In genomic region chr7:37910161-37910560, GRCm38 (mm10) we compare ENCODE assay signal across 22 mouse cellular contexts.
A peak's percentile ranks its signal among the peaks of the same experiment; 100 is the strongest.
DNase-seq lines count a peak whose midpoint lies in the region; ATAC-seq and TF ChIP-seq lines count a peak whose summit lies in the region.
"Had no signal": no experiment of that assay in that cellular context is flagged by ENCODE, and none has a peak within 500 bp of the region (broad histone marks: within the 10 kb centered on the region; RNA-seq: fewer than 3 reads in every experiment).

No protein-coding gene starts in this region.

- no peak for TF ChIP-seq CTCF in cerebellum, adult 2 months (IDR thresholded peaks at IDR 0.05; ENCODE audit: borderline replicate concordance, insufficient read depth, low read depth, low read length)
- TF ChIP-seq CTCF in olfactory bulb, adult 2 months (IDR thresholded peaks at IDR 0.05; ENCODE audit: insufficient read depth, low read depth, low read length): peak; percentile 9; the same call in 1 of the 2 replicates

- no peaks in the 10 kb centered on the region for H3K27me3 ChIP-seq in cerebellum, adult 2 months (ENCODE audit: control insufficient read depth, insufficient read depth, low read length)
- no peaks in the 10 kb centered on the region for H3K27me3 ChIP-seq in hindbrain, embryonic 15.5 days
- H3K27me3 ChIP-seq in hindbrain, embryonic 10.5 days (ENCODE audit: insufficient read depth, poor library complexity, severe bottlenecking): no peaks in the 10 kb centered on the region
- H3K27me3 ChIP-seq in midbrain, embryonic 10.5 days (ENCODE audit: low read depth, poor library complexity, severe bottlenecking): no peaks in the 10 kb centered on the region
- no peaks in the 10 kb centered on the region for H3K27me3 ChIP-seq in midbrain, embryonic 16.5 days (ENCODE audit: control insufficient read depth, insufficient read depth, low read depth, low read length)
- H3K27me3 ChIP-seq: embryonic facial prominence, embryonic 15.5 days; forebrain, embryonic 15.5 days; hindbrain, embryonic 13.5 days had no signal

- H3K9me3 ChIP-seq in hindbrain, embryonic 15.5 days: no peaks in the 10 kb centered on the region
- no peaks in the 10 kb centered on the region for H3K9me3 ChIP-seq in hindbrain, embryonic 10.5 days
- H3K9me3 ChIP-seq in midbrain, embryonic 10.5 days (replicated peaks): no peaks in the 10 kb centered on the region
- H3K9me3 ChIP-seq in midbrain, embryonic 16.5 days (replicated peaks; ENCODE audit: control insufficient read depth, low read length, poor library complexity, severe bottlenecking): no peaks in the 10 kb centered on the region
- H3K9me3 ChIP-seq: forebrain, embryonic 15.5 days; hindbrain, embryonic 13.5 days had no signal

- DNase-seq in cerebellum, postnatal 25 days: peak; percentile 17 to 46
- DNase-seq in cerebellum, adult 2 months: no peak
- no peak for DNase-seq in hindbrain, embryonic 10.5 days (ENCODE audit: low spot score)
- no peak for DNase-seq in midbrain, embryonic 10.5 days (ENCODE audit: low spot score)
- DNase-seq: adrenal gland, postnatal 14 days; cerebellum, adult 9-10 months; embryo, embryonic 11 days; gastrocnemius, adult 2 months; gastrocnemius, postnatal 25 days; heart, postnatal 14 days; kidney, adult 8-10 months had no signal

- H3K4me2 ChIP-seq in hindbrain, embryonic 15.5 days: no peak overlapping the region
- no peak overlapping the region for H3K4me2 ChIP-seq in midbrain, embryonic 16.5 days (ENCODE audit: low read length)
- H3K4me2 ChIP-seq: embryonic facial prominence, embryonic 15.5 days; forebrain, embryonic 15.5 days; hindbrain, embryonic 13.5 days had no signal

- H3K36me3 ChIP-seq in hindbrain, embryonic 15.5 days: no peaks in the 10 kb centered on the region
- H3K36me3 ChIP-seq in hindbrain, embryonic 10.5 days: no peaks in the 10 kb centered on the region
- H3K36me3 ChIP-seq in midbrain, embryonic 10.5 days: no peaks in the 10 kb centered on the region
- no peaks in the 10 kb centered on the region for H3K36me3 ChIP-seq in midbrain, embryonic 16.5 days (ENCODE audit: control insufficient read depth, insufficient read depth, low read length)
- H3K36me3 ChIP-seq: embryonic facial prominence, embryonic 15.5 days; forebrain, embryonic 15.5 days; hindbrain, embryonic 13.5 days had no signal

- peaks cover 7% of the 10 kb centered on the region for H3K4me1 ChIP-seq in cerebellum, adult 2 months (ENCODE audit: control insufficient read depth, insufficient read depth, low read length)
- H3K4me1 ChIP-seq in hindbrain, embryonic 15.5 days (replicated peaks): peaks cover 15% of the 10 kb centered on the region; the same call in 1 of the 2 replicates
- H3K4me1 ChIP-seq in hindbrain, embryonic 10.5 days (replicated peaks): peaks cover 26% of the 10 kb centered on the region
- H3K4me1 ChIP-seq in midbrain, embryonic 10.5 days: peaks cover 23% of the 10 kb centered on the region
- H3K4me1 ChIP-seq in midbrain, embryonic 16.5 days (ENCODE audit: control insufficient read depth, insufficient read depth, low read length): no peaks in the 10 kb centered on the region
- peaks cover 2% of the 10 kb centered on the region; the same call in 1 of the 2 replicates for H3K4me1 ChIP-seq in olfactory bulb, adult 2 months (ENCODE audit: control insufficient read depth, insufficient read depth, low read length)
- H3K4me1 ChIP-seq: embryonic facial prominence, embryonic 15.5 days had no signal

- ATAC-seq in hindbrain, embryonic 15.5 days (ENCODE audit: low FRiP score, low read depth): 0 out of 2 replicates have a peak, but pooled peaks have one; percentile 27
- ATAC-seq in midbrain, embryonic 16.5 days: no peak
- ATAC-seq: activated CD4-positive, CD25-positive, alpha-beta regulatory T cell, adult 4 months; forebrain, embryonic 15.5 days; inflammation-experienced regulatory T-cells, adult 6 months; intestine, postnatal 0 days; Patski had no signal

- no peak overlapping the region for H3K27ac ChIP-seq in cerebellum, adult 2 months (ENCODE audit: insufficient read depth, low read length)
- H3K27ac ChIP-seq in hindbrain, embryonic 15.5 days (replicated peaks): no peak overlapping the region
- no peak overlapping the region for H3K27ac ChIP-seq in hindbrain, embryonic 10.5 days
- peak overlapping the region; percentile 80 for H3K27ac ChIP-seq in midbrain, embryonic 10.5 days (replicated peaks)
- no peak overlapping the region for H3K27ac ChIP-seq in midbrain, embryonic 16.5 days (ENCODE audit: low read length)
- no peak overlapping the region for H3K27ac ChIP-seq in olfactory bulb, adult 2 months (ENCODE audit: insufficient read depth, low read depth, low read length)
- H3K27ac ChIP-seq: embryonic facial prominence, embryonic 15.5 days; forebrain, embryonic 15.5 days; gastrocnemius, adult 2 months; hindbrain, embryonic 13.5 days had no signal

- H3K9ac ChIP-seq in hindbrain, embryonic 15.5 days: no peak overlapping the region
- no peak overlapping the region for H3K9ac ChIP-seq in midbrain, embryonic 16.5 days (ENCODE audit: low read depth, low read length)
- H3K9ac ChIP-seq: embryonic facial prominence, embryonic 15.5 days; forebrain, embryonic 15.5 days; hindbrain, embryonic 13.5 days had no signal

- no peak for TF ChIP-seq POLR2A in cerebellum, adult 2 months (IDR thresholded peaks at IDR 0.05; ENCODE audit: borderline replicate concordance, insufficient read depth, low read length)
- TF ChIP-seq POLR2A in olfactory bulb, adult 2 months (IDR thresholded peaks at IDR 0.05; ENCODE audit: insufficient read depth, low read depth, low read length): no peak

- H3K4me3 ChIP-seq in cerebellum, adult 2 months (replicated peaks; ENCODE audit: insufficient read depth, low read depth, low read length): no peak overlapping the region
- H3K4me3 ChIP-seq in hindbrain, embryonic 15.5 days: no peak overlapping the region
- no peak overlapping the region for H3K4me3 ChIP-seq in hindbrain, embryonic 10.5 days
- no peak overlapping the region for H3K4me3 ChIP-seq in midbrain, embryonic 10.5 days
- no peak overlapping the region for H3K4me3 ChIP-seq in midbrain, embryonic 16.5 days (ENCODE audit: low read depth, low read length)
- H3K4me3 ChIP-seq in olfactory bulb, adult 2 months (ENCODE audit: insufficient read depth, low read depth, low read length): no peak overlapping the region
- H3K4me3 ChIP-seq: embryonic facial prominence, embryonic 15.5 days; erythroblast, embryonic 14.5 days; forebrain, embryonic 15.5 days; gastrocnemius, adult 2 months; hindbrain, embryonic 13.5 days had no signal

- 16% methylated on average over 9 of the region's 9 CpGs for WGBS in cerebellum, adult 2 months
- 52% methylated on average over 9 of the region's 9 CpGs for WGBS in hindbrain, embryonic 15.5 days
- WGBS in hindbrain, embryonic 10.5 days: 85% methylated on average over 9 of the region's 9 CpGs
- 89% methylated on average over 9 of the region's 9 CpGs for WGBS in midbrain, embryonic 10.5 days
- WGBS in midbrain, embryonic 16.5 days: 68% methylated on average over 9 of the region's 9 CpGs
- 68% methylated on average over 9 of the region's 9 CpGs for WGBS in olfactory bulb, adult 2 months

Comparison
In these comparisons a context has a peak if more than half of its experiments do, and no peak if none do; other contexts are left out.
1. DNase-seq: peak in cerebellum, postnatal 25 days (2 of 2); none in cerebellum, adult 2 months (0 of 2), hindbrain, embryonic 10.5 days (single experiment) and midbrain, embryonic 10.5 days (single experiment).